Mouse (Mus musculus) frontal cortex, adult (tissue): ENCODE measurements at regions not wholly inside any gene's neighbourhood (a gene's known extent, or its start where the extent isn't known, plus 50 kb on each side); places are given as distances from the start of the nearest gene placed in this dataset.

Experiments used
- ATAC-seq: cut with Nextera tagmentation; 2 replicates; pipeline ENCODE4 v1.9.2; 2017; ENCODE audit warnings: mild to moderate bottlenecking, moderate library complexity, mixed read lengths; ENCODE audit not compliant: low TSS enrichment

DNA sequence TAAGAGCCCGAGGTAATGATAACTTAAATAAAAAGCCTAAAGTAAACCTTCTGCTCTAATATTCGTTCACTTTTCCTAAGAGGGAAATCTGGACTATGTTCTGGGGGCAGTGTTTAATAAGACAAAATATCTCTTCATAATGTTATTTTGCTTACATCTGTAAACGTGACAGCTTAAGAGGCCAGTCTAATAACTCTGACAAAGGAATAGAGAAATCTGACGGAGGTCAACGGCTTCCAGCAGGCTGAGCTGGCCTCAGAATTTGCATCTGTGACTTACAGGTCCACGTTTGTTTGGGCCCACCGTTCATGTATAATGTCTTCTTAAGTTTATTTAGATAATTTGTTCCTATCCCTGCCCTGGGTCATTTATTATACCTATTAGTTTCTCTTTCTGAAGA, 99.6 kb upstream of the Fam241a start:
- no peak for ATAC-seq

GRCm38 (mm10) chr3:127987583-127987982, 91.5 kb upstream of the Fam241a start:
- ATAC-seq = no peak

- no peak for ATAC-seq
These were observed 89.0 kb upstream of the Fam241a start for GRCm38 (mm10) chr3:127985165-127985564.

DNA sequence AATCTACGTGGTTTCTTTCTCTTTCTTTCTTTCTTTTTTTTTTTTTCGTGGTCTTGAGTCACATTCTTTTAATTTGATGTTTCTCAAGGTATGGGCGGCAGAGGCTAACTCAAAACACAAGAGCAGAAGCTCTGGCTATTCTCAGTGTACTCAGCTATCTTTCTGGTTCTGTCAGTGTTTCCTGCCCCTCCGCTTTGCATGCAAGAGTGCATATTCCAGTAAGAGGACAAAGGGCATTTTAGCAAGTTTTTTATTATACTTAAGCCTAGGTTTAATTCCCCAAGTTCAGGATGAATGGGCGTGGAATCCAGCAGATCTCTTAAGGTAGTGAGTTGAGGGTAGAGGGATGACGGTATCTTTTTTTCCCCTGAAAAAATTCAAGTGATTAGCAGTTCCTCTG, 81.1 kb upstream of the Fam241a start:
- ATAC-seq = no peak

DNA sequence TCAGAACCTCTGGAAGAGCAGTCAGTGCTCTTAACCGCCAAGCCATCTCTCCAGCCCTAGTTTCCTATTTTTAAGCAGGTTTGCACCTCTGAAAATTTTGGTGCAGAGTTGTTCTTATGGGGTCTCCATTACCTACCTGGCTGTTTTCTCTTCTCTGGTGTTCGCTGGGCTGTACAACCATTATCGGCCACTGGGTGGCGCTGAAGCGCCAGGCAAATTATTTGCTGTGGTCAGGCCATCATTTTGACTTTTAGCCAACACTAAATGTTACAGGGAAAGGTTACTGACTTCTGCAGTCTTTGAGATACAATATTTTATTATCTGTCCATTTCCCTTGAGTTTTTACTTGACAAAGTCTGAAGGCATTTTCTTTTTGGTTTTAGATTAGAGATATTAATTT, 74.8 kb upstream of the Fam241a start:
- ATAC-seq = 0 out of 2 replicates have a peak, but pooled peaks have one; percentile 41

DNA sequence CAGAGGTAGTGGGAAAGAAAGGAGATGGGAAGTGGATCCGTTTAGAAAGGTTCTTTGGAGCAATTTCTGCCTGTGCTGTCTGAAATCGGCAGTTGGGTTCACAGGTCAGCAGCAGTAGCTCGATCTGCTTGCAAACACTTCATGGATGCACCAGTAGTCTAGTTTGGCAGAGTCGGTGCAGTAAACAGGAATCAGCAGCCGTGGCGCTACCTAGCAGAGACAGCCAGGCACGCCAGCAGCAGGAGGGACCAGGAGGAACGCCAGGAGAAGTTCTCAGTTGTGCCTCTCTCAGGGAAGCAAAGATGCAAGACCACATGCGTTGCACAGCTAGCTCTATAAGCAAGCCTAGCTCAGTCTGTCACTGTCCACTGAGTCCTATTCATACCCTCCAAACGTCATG, 71.0 kb upstream of the Fam241a start:
- peak; percentile 52; the same call in 1 of the 2 replicates for ATAC-seq

GRCm38 (mm10) chr3:127966214-127966613, 70.1 kb upstream of the Fam241a start:
- peak; percentile 91 for ATAC-seq

DNA sequence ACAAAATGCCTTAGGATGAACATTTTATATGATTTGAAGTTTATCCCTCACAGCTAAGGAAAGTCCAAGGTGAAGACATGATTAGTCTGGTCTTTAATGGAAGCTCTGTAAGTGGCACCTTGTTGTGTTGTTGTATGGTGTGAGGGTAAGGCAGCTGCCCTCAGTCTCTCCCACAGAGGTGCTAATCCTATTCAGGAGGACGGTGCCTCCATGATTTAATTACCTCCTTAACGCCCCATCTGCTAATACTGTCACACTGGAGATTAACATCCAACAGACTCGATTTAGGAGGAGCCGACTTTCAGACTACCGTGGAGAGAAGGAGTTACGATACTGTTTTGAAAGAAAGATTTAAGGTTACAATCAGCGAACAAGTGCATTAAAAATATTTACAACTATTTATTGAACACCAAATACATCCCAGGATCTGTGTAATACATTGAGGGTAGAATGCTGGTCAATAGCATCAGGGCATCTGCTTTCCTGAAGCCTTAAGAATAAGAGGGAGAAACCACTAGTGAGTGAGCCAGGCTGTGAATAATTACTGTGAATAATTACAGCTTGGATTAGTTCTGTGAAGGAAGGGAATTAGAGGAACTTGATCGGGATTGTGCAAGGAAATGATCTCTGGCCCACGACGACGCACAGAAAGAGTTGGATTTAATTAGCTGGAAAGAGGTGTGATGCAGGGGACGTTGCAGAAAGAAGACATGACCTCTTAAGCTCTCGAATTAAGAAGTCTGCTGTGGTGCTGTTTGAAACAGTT, 63.0 kb upstream of the Fam241a start:
- no peak for ATAC-seq

GRCm38 (mm10) chr3:127954856-127955255, 58.7 kb upstream of the Fam241a start:
- peak; percentile 31; the same call in 1 of the 2 replicates for ATAC-seq

GRCm38 (mm10) chr3:127953610-127954009, 57.5 kb upstream of the Fam241a start:
- peak; percentile 91 for ATAC-seq

DNA sequence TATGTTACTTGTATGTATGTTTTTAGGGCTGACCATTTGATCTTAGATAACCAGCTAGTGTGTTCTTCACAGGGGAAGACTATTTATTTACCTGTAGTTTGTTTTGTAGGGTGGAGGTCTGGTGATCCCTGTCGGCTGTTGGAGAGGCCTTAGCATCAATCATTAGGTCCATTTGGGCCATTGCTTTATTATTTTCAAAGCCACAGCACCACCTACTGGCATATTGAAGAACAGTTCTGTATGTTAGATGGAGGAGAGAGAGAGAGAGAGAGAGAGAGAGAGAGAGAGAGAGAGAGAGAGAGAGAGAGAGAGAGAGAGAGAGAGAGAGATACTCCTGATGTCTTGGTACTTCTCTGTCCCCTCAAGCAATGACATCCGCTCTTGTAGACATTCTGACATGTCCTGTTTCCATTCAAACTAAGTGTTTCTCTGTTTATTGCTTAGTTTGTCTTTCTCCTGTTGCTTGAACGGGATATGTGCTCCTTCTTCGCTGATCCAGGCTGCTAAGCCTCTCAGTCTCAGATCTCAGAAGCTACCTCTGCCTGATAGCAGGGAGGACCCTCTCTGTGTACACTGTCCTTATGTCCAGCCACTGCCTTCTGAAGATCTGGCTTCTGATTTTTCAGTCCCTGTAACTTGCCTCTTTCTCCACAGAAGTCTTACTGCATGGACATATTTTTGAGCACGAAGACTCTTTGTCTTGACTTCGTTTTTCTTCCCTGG, 52.9 kb upstream of the Fam241a start:
- peak; percentile 68 for ATAC-seq

DNA sequence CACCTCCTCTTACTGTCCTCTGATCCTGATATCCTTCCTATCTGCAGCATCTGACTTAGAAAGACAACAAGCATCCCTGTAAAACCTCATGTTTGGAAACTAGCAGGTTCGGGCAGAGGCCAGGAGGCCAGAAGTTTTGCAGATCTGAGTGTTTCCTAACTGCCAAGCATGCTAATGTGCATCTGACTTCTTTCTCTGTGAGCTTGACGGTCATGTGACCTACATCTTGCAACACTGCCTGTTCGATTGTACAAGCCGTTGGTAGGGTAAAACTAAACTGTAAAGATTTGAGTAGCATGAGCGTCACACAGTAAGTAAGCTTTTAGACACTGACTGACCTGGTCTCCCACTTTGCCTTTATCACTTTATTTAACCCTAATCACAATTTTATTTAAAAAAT, 52.2 kb upstream of the Fam241a start:
- no peak for ATAC-seq
